Mouse (Mus musculus) embryo, embryonic 10 days (tissue): ENCODE results near the gene Rps15a.

ENCODE experiments used
- DNase-seq: peaks from one replicate; pipeline ENCODE4 v3.0.0-alpha.2; 2015; ENCODE audit warnings: low spot score

Gene Rps15a

DNA sequence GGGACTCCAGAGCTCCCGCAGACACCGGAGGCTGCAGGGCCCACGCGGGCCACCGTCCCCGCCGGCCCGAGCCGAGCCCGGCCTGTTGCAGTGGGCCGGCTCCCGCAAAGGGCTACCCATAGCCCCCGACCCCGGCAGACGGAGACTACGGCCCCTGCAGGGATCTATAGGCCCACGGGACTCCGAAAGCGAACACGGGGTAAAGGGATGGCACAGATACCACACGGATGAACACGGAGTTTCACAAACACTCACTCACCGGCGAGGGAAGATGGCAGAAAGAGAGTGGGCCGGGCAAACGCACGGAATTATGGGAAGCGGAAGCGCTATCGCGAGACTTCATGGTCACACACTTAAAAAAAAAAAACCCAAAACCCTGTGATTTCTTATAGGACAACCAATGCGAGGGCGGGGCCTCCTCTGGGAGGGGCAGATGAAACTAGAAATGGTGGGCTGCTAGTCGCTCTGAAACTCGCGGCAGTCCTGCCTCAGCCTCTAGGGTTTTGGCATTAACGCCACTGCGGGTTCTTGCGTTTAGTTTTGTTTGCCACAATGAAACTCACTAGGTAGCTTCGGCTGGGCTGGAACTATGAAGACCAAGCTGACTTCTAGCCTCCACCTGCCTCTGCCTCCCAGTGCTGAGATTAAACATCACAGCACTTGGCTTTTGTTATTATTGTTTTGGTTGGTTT, at the start of gene Rps15a:
Gene Rps15a, minus strand, starts transcription at position 312 of the 692 bp plus-strand sequence.
- DNase-seq: peak; percentile 97

DNA sequence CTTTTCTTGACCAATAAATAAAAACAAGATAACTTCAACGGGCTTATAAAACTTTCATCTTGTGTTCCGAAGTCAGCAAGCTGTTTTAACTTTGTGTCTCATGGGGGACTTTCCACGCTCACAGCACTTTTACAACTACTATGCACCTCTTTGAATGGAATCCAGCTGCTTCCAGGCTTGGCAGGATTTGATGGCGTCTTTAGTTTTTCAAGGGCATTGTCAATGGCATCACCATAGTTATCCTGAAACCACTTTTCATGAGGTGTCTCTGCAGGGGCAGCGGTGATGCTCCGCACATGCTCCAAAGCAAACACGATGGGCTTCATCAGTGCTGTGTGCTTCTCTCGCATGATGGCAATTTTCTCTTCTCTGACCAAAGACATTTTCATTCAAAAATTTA, 47.0 kb upstream of the Rps15a start:
- no peak for DNase-seq

DNA sequence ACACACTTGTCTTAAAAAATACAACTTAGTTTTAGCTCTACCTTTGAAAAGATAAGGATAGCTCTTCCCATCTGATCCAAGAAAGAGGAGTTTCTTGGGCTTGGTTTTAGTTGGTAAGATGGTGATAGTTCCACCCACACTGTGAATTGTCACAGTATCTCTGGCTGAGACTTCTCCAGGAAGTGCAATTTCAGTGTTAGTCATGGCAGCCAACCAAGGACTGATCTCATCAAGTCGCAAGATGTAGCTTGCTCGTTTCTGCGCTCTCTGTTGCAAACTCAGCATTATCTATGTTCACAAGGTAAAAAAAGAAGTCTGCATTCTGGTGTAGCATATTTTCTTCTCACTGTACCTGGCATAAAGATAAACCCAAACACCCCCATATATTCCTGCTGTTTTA, 44.1 kb upstream of the Rps15a start:
- no peak for DNase-seq

DNA sequence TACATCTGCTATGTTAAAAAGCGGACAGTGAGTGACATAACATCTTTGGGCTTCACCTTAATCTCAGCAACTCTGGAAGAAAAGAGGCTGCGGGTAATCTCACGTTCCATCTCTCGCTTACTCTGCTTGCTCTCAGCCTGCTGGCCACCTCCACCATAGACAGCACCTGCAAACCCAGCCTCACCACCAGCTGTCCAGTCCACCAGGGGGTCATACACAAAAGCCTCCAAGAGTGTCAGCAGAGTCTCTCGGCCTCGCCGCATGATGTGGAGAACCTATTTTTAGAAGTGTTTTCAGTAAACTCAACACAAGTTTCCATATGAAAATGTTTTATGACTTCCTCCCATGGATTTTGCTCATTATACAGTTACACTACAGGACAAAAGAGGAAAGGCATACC, 40.5 kb upstream of the Rps15a start:
- DNase-seq: no peak

DNA sequence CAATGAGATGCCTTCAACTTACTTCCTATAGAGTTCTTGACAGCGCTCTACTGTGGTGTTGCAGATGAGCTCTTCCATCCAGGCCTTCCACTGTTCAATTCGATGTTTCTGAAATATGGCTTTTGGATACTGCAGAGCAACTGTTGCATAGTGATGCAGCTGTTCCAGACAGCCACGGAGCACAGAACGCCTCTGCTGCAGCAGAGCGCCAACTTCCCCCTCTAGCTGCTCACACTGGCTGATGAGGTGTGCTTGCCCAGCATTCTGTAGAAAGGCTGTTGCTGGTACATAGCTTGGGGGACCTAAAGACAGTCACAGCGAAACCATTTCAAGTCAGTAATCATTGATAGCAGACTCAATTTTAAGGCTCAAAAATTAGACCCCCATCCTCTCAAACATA, 38.2 kb upstream of the Rps15a start:
- no peak for DNase-seq

DNA sequence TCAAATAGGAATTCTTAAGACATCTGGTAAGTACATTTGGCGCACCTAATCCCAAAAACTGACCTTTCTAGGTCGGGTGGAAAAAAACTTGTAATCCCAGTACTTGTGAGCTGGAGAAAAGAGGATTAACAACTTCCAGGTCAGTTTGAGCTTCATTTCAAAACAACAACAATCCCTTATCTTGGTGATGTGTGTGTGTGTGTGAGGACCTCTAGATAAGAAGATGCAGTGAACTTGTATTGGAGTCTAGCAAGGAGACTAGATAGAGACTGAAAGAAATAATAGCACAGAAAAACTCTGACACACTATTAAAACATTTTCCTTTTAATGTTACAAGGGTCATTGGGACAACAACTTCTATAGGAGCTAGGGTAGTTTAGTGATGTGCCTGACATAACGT, 27.6 kb upstream of the Rps15a start:
- no peak for DNase-seq

DNA sequence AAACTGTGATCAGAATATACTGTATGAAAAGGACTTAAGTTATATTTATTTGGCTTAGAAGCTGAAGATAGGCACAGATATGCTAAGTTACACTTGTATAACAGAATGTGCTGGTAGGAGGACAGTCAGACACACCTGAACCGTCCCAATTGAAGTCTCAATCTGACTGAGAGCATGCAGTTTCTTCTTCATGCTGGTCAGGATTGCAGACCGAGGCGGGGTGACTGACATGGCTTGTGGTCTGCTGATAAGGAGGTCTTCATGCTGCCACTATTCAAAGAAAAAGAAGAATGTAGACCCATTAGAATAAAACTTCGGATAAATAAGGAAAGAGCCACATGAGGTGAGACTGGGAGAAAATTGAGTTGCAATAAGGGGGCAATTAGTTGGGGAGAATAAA, 27.1 kb upstream of the Rps15a start:
- no peak for DNase-seq

DNA sequence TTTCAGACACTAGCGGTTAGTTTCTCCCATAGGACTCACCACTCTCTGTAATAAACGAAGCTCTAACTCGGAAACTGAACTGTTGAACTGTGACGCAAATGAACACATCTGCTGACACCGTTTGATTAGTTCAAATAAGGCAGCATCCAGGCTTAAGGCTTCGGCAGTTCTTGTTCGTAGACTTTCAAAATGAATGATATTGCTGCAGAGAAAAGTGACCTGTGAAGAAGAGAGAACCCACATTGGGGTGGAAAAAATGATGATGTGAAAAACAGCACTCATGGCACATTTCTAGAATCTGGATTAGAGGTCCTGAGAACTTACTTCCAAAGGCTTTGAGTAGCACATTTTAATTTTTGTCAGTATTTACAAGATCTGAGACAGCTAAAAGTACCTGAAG, 25.3 kb upstream of the Rps15a start:
- DNase-seq: no peak

DNA sequence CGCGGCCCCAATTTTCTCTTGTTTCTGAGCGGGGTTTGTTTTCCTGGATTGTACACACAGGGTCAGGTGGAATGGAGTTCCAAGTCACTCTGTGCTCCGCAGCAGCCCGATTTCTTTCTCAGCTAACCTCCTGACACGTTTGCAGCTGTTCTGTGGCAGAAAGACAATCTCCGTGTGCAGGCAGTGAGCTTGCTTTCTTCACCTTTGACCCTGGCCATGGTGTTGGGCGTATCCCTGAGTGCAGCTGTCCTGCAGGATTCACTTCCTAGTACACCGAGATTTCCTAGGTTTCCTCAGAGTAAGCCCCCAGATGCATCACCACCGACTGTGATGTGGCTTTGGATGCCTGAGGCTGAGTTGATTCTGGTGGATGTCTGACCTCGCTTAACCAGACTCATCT, 19.1 kb upstream of the Rps15a start:
- DNase-seq: no peak

DNA sequence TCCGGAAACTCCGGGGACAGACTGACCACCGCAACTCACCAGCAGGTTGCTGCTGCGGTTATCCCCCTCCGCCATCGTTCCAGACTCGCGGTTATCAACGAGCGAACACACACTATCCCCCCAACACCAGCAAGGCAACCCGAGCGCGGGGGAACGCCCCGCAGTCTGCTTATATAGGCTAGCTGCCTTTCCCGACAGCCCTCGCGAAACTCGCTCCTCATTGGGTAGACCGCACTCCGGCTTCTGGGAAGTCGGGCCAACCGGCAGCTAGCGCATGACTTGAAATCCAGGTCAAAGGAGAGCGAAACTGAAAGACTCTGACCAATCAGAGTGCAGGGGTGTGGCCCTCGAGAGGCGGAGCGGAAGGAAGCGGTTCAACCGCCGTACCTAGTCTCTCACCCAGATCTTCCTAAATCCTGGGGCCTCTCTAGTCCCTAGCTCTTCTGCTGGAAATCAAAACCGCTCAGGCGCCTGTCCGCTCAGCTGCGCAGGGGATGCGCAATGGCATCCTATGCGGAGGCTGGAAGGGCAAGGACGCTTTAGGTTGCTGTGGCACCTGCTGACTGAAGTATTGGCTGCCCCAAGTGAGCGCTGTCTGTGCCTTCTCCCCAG, 13.5 kb upstream of the Rps15a start, which contains the start of gene Arl6ip1:
Gene Arl6ip1, minus strand, starts transcription at position 233 of the 612 bp plus-strand sequence.
- peak; percentile 98 for DNase-seq

DNA sequence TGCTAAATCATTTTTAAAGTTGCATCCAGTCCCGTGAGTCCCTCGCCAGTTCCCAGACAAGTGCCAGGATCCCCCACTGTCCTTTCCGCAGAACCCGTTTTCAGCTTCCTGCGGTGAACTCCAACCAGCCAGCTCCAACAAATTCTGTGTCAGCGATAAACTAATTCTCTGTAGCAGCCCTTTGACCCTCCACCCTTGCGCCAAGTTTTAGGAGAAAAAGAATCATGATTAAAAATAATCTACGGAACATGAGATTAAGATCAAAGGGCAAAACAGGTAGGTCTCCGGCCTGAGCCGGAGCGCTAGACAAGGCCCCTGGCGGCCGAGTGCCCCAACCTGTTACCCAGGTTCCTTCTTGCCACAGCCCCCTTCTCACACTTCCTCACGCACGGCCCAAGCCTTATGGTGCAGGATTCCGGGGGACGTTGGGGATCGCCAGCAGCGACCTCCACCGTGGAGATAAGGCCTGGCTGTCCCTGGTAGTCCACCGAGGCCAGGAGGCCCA, 13.0 kb upstream of the Rps15a start:
- DNase-seq: peak; percentile 41

DNA sequence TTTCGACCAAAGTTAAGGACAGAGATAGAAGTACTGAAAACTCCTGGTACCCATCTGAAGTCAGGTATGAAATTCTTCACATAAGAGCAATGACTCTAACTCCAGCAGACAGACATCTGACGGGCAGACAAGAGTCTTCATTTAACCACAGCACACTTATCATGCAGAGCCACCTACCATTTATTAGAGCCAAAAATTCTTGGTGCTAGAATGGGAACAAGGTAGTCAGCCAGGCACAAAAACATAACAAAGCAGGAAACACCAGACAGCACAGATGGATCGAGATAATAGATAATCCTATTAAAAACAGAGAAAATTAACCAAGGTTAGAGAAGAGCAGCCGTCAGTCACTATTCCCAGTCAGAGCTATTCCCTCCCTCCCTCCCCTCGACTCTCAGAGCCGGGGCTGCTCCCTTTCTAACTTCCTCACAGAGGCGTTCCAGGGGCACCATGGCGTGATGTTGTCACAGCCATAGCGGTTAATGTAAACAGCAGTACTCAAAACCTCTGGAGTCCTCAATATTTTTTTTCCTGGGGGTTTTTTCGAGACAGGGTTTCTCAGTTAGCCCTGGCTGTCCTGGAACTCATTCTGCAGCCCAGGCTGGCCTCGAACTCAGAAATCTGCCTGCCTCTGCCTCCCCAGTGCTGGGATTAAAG, 10.4 kb upstream of the Rps15a start:
- no peak for DNase-seq

DNA sequence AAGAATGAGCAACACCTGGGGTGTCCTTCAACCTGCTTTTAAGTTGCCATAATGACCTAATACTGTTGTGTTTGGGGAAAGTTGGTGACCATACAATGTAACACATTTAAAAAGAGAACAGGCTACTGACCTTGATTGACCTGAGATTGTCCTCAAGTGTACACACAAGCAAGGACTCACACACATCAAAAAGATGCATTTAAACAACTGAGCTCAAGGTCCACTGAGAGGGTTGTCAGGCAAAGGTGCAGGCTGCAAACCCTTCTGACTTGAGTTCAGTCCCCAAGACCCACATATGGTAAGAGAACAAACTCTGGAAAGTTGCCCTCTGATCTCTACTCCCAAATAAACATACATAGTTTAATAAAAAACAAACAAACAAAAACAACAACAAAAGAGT, 9.7 kb upstream of the Rps15a start:
- DNase-seq: no peak

DNA sequence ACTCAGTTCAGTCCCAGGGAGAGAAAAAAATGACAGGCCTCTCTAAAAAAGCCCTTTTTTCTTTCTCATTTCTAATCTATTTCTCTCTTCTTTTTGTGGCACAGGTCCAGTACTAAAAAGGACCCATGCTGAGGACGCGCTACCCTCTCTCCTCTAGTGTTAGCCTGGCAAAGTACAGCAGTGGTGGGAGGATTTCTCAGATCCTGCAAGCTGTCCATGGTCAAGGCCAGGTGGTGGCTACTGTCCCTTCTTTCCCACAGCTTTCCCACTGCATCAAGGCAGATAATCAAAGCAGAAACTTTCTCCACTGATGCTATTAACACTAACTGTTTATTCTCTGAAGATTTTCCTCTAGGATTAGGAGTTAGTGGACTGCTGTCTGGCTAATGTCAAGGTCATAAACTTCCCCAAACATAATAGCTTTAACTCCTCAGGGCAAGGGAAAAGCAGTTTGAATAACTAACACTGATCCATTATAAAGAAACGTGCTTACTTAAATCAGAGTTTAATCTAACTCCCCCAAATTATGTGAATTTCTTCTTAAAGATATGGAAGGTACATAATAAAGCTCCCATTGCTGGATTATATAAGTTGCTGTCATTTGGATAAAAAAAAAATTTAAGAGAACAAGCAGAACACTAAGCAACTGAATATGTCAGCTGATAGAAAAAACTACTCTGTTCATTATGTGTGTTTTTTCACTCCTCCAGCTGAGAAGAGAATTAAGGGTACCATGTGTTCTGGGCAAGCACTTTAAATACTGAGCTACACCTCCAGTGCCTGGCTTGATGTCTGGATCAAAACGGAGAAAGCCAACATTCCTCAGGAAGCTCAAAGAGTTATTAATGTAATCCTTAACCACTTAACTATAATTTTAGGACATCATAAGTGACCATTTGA, 7.8 kb upstream of the Rps15a start:
- DNase-seq: no peak

DNA sequence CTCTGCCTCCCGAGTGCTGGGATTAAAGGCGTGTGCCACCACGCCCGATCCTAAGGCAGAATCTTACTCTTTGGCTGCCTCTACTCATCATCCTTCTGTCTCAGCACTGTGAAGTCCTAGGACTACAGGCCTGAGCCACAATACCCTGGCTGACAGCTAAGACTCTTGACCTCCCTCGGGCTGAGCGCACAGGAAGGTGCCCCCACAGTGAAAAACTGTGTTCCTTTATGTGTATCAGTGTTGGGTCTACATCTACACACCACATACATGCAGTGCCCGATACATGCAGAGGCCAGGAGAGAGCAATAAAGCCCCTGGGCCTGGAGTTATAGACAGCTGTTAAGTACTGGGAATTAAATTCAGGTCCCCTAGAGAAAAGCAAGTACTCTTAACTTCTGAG, 6.2 kb upstream of the Rps15a start:
- DNase-seq: no peak

DNA sequence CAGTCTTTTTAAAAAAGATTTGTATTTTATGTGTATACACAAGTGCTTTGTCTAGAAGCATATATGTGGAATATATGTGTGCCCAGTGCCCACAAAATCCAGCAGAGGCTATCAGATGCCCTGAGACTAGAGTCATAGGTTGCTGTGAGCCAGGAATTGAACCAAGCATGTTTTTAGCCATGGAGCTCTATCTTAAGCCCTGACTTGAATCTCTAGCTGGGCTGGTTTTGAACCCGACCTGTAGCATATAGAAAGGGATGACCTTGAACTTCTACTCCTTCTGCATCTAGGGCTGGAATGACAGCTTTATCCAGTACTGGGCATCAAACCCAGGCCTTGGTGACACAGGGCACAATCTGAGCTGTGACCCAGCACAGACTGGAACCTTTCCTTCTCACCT, 4.7 kb upstream of the Rps15a start:
- DNase-seq: no peak

DNA sequence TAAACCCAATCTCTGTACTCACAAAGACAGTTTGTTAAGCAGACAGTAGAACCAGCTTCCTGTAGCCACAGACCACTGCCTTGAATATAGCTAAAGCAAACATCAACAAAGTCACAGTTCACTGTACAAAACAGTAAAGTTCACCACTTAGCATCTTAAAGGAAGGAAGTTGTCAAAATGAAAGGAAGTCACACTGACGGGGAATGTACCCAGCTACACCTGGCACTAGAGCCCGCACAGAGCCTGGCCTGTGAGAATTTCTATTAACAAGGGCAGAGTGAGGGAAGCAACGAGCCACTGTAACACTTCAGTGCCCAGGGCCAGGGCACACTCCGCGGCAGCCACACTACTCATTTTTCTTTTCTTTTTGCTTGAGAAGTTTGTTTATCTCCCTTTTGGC, 4.0 kb upstream of the Rps15a start:
- DNase-seq: no peak

DNA sequence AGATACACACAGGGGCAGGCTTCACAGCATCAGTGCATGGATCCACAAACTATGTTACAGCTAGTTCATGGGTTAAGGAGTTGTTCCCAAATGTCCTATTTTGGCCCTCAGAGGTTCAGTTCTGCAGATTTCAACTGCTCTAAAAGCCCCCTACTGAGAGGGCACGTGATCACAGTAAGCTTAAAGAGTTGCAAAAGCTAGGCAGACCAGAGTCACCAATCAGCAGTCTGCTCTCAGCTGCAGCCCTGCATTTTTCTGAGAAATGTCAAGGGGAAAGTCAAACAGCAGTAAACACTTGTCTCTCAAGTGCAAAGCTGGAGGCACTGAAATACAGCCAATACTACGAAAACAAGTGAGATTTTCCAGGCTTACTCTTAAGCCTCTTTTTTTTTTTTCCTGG, 3.2 kb upstream of the Rps15a start:
- no peak for DNase-seq

DNA sequence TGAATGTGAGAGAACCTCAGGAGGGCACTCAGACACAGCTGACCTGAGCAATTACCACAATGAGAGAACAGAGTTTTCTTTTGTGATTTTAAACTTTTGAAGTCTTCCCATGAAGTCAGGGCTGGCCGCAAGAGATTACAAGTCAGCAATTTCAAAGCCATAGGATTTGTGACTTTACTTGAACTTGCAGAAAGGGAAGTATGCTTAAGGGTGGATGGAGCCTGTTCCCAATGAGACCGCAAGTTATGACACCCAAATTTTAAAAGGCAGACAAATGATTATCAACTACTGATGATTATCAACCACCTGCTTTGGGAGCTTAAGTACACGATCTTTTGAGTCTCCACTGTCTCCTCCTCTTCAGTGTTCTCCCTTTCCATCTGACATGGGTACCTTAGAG, 2.4 kb upstream of the Rps15a start:
- no peak for DNase-seq

DNA sequence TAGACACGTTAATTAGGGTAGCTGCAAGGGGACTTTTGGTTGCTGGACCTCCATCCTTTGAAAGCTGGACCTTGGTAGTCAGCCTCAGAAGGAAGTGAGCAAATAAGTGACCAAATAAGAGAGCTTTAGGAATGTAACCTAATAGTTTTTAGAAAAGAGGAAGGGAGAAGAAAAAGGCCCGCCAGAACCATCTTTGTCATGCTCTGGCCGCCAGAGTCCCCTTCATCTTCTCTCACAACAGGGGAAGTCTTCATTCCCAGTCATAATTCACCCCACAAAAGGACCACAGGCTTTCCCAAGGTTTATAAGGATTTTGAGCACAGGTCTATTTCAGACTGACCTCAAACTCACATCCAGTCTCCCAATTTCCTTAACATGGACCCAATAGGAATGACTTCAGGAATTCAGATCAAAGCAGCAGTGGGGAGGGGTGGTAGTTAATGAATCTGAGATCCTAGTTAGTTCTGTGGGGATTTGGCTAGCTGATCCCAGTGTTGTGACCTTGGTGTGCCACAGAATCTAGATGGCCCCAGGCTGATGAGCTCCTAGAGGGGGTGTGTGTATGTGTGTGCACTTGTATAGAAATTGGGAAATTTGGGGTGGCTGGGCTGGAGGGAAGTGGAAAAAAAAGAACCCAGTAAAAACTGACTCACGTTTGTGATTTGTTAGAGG, 1.7 kb upstream of the Rps15a start:
- DNase-seq: no peak

DNA sequence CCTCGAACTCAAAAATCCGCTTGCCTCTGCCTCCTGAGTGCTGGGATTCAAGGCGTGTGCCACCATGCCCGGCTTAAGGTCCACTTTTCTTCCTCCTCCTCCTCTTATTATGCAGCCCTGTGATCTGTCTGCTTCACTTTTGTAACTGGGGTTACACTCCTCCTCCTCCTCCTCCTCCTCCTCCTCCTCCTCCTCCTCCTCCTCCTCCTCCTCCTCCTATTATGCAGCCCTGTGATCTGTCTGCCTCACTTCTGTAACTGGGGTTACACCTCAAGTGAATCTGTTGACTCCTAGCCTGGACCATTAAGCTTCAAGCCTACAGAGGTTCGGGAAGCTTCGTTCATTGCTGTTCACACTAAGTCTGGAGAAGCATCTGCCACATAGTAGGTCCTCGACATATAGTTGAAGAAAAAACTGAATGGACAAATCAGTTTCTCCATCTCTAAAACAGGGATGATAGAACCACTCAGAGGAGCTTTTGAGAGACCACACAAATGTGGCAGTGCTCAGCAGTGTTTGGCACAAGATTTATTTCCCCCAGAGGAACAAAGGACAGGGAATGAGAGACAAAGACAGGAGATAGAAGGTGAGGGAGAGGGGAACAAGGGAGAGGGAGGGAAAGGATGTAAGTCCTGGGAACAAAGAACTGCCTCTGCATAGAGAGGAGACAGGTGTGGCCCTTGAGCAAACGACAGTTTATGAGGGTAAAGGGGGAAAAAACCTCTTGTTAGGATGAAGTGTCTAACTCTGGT, 975 bp upstream of the Rps15a start:
- no peak for DNase-seq
